Mouse (Mus musculus) urinary bladder, adult 2 months (tissue): ENCODE results near the gene Eddm3b. TPM values are rescaled to one million over a fixed set of nuclear protein-coding genes. Genes with fewer than 3 reads are reported as not detected.

Source experiments
- DNase-seq: peaks from one replicate; pipeline ENCODE4 v3.0.0; 2022; ENCODE audit warnings: low spot score
- polyA plus RNA-seq: library from polyadenylated mRNA; depleted of rRNA; stranded (reverse); fragments of >200 nt; gene quantifications from 2 replicates; pipeline ENCODE4 v1.2.3, GENCODE M21; 2012

The Eddm3b gene
- polyA plus RNA-seq, 1 experiment, result 0.06 TPM

GRCm38 (mm10) chr14:51094096-51094875 lies 19.9 kb upstream of the Eddm3b start:
- DNase-seq, result no peak

DNA sequence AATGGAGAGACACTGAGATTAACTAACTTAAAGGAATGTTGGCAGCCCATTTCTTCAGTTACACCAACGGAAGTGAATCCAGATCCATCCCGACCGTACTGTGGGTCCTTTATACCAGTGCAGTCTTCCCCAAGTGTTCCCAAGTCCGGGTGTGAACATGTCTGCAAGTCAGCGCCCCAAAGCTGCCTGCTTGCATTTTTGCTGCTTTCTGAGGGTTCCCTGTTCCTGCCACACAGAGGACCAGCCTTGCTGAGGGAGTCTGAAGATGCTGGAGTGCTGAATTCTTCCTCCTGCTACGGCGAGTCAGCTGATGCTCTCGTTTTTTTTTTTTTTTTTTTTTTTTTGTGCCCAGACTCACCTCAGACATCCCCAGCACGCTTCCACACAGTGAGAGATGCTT lies 19.3 kb upstream of the Eddm3b start:
- DNase-seq, result no peak

DNA sequence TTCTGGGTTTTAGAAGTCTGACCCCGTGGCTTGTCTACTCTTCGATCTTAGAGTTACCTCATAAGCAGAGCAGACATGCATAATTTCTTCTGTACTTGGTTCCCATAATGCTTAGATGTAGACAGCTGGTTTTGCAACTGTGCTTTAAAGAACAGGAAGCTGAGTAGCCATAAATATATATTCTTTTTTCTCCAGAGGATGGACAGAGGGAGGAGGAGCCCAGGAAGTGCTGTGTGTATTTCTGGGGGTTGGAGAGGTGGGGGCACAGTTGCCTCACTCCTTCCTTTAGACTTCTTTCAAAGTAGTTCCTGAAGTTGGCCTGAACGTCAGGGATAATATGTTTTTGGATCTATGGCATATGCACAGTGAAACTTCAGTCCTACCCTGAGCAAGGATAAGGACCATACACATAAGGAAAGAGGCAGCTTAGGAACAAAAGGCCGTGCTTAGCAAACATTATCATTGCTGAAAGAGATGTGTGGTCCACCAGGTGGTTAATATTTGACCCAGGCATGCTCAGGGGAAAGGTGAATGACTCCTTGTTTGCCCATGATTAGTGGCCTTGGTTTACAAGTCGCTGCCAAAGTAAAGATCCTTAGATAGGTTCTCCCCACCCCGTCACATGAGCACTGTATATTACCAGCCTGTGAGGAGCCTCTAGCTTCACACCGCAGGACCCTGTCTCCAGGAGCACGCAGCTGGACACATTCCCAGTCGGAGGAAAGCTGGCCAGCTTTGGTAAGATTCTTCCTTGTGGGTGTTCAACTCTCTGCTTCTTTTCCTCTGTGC lies 18.3 kb upstream of the Eddm3b start:
- peak; percentile 28 for DNase-seq

- DNase-seq, result peak; percentile 29
These were observed 15.9 kb upstream of the Eddm3b start for GRCm38 (mm10) chr14:51098300-51098699.

- no peak for DNase-seq
These were observed 15.3 kb upstream of the Eddm3b start for GRCm38 (mm10) chr14:51098921-51099320.

- no peak for DNase-seq
These were observed 12.9 kb upstream of the Eddm3b start for GRCm38 (mm10) chr14:51101284-51101683.

DNA sequence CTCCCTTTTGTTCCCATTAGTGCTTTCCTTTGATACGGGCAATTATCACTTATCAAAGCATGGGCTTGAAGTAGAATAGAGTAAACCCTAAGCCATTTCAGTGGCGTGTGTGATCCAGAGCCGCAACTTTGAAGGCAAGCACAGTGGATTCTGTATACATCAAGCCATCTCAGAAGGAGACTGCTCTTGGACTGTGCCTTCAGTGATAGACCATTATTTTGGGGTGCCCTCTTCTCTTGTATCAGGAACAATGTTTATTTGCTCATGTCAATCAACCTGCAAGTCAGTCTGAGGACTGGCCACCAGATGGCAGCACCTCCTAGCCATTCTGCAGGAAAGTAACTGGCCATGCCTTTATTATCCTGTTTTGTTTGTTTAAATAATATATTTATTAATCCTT lies 11.0 kb upstream of the Eddm3b start:
- peak; percentile 53 for DNase-seq

DNA sequence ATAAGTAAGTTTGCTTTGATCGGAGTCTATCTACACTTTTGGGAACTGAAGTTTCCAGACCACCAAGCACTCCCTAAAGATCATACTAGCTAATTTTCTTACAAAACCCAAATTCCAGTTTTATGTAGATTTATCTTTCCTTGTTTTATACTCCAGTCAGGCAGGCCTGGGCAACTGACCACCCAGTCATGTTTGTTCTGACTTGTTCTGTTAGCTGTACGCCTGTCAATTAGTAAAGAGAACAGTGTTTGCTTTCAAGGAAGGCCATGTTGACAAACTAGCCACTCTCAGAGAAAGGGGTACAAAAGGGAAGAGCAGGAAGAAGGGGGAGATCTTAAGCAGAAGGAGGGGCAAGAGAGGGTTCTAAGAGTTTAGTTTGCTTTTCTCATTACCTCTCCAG lies 9.9 kb upstream of the Eddm3b start:
- DNase-seq, result no peak

GRCm38 (mm10) chr14:51106449-51106967 lies 7.7 kb upstream of the Eddm3b start:
- DNase-seq, result no peak

DNA sequence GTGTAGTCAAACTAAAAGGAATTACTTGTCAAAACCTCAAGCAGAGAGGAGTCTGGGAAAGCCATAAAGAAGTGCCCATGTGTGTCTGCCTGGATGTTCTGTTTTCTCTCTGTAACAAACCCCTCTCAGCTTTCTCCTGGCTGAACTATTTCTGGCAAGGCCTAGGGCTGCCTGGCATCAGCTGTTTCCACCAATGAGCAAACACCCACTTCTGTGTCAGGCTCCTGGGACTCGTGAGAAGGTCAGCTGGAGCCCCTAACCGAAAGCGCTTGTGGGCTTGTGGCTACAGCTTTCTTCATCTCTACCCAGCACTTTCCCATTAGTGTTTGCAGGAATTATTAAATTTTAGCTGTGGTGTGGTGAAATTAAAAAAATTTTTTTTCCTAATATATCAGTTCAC lies 2.3 kb upstream of the Eddm3b start:
- DNase-seq, result no peak

DNA sequence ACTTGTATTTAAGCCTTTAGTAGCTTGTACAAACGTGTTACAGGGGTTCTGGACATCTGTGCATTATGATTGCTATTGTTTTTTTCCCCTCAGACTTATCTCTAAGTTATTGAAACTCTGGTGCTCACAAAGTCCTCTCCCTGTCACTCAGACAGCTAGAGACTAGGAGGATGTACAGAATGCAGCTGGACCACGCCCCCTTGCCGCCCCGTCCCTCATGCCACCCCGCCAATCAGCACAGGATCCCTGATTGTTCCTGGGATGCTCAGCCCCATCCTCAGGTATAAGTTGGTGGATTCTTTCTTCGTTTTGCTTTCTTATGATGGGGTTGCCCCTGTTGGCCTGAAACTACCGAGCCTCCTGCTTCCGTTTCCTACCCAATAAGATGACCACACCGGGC lies 750 bp upstream of the Eddm3b start:
- no peak for DNase-seq

- no peak for DNase-seq
These were observed 11.5 kb downstream of the Eddm3b start for GRCm38 (mm10) chr14:51125684-51126083.

GRCm38 (mm10) chr14:51127648-51128258 lies 13.5 kb downstream of the Eddm3b start:
- DNase-seq, result no peak

GRCm38 (mm10) chr14:51128775-51129623 lies 14.8 kb downstream of the Eddm3b start:
- DNase-seq, result no peak

GRCm38 (mm10) chr14:51129624-51129975 lies 15.4 kb downstream of the Eddm3b start:
- DNase-seq, result no peak

GRCm38 (mm10) chr14:51130315-51130940 lies 16.2 kb downstream of the Eddm3b start:
- no peak for DNase-seq

DNA sequence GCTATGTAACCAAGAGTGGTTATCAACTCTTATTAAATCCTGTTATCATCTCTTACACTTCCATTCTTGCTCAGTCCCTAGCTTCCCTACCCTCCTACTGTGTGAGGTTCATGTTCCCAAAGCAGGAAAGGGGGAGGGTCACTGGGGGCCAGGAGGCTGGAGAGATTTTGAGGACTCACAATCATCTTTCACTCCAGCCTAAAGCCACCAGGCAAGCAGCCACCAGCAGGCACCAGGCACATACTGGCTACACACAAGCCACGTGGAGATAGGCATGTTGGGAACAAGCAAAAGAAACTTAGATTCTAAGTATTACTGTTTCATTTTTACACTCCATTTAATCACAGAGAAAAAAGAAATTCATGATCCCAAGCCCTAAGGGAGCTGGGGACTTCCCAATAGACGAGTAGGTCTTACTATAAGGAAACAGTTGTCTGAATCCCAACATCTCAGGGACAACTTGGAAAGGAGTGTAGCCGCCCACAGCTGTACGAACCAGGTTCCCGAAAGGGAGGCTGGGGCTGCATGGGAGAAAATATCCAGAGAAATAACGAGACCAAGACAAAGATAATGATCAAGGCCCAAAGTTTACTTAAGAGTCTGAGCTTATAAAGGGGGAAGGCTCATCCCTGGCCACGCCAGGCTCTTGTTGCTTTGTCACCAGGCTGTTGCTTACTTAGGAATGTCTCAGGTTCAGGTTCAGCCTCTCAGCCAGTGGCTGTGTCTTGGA lies 17.0 kb downstream of the Eddm3b start:
- DNase-seq, result no peak

GRCm38 (mm10) chr14:51132372-51132771 lies 18.1 kb downstream of the Eddm3b start:
- no peak for DNase-seq

DNA sequence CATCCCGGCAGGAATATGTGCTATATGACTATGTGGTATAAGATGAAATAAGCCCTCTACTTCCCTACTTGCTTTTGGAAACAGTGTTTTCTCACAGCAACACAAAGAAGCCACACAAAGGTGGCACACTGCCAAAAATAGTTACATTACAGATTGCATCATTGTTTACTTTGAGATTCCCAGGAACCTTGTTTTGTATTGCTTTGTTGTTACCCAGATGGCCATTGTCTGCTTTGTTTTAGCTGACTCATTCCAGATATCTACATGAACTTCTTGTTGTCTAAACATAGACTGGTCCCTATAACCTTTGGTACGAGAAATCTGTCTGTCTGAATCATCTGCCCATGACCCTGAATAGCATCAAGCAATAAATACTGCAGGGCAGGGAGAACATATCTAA lies 26.1 kb downstream of the Eddm3b start:
- DNase-seq, result no peak

- DNase-seq, result no peak
These were observed 27.9 kb downstream of the Eddm3b start for GRCm38 (mm10) chr14:51142119-51142518.
